Mouse (Mus musculus) megakaryocyte-erythroid progenitor cell, adult 5 weeks (primary cell): ENCODE measurements around the gene Lamtor1. TPM values are rescaled to one million over a fixed set of nuclear protein-coding genes. Genes with fewer than 3 reads are reported as not detected.

Experiments
- polyA plus RNA-seq: library from polyadenylated mRNA; stranded (reverse); fragments of >175 nt; gene quantifications from 2 replicates; pipeline ENCODE4 v1.2.3, GENCODE M21; 2012

Gene Lamtor1
- polyA plus RNA-seq, result 98.1 and 126 TPM in 2 replicates

GRCm38 (mm10) chr7:101905561-101906286 lies at the start of gene Lamtor1:
Gene Lamtor1 (plus strand): TSS chr7:101905904.

GRCm38 (mm10) chr7:101857094-101857493 lies 48.6 kb upstream of the Lamtor1 start, which contains the start of gene Folr2:
Gene Folr2 (minus strand): TSS chr7:101857194.

GRCm38 (mm10) chr7:101863415-101863814 lies 42.3 kb upstream of the Lamtor1 start, which contains the start of gene Anapc15:
Gene Anapc15 (plus strand): TSS chr7:101863715.

DNA sequence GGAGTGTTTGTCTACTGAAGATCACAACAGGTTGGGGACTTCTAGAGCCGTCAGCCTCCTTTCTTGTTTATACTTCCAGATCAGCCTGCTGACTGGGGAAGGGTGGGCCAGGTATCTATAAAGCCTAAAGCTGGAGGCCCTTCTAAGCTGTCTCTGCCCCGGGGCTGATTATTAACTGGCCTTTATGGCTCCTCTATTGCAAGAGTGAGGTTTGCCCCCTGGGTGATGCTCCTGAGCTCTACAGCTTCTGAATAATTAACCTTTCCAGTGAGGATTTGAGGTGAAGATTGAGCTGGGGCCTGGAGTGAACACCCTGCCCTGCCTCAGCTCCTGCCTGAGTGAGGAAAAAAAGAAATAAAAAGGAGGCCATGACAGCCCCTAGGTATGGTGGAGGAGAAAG lies 35.1 kb upstream of the Lamtor1 start, which contains the start of gene Folr1:
TSS of gene Folr1 (minus strand) at position 160 of the 400 bp plus-strand sequence.

GRCm38 (mm10) chr7:101906287-101906681 lies 580 bp downstream of the Lamtor1 start, which contains the start of gene Tomt:
Gene Tomt (minus strand): TSS chr7:101906359.

GRCm38 (mm10) chr7:101933751-101934240 lies 28.1 kb downstream of the Lamtor1 start, which contains the start of the genes Lrrc51 and Numa1:
Gene Lrrc51 (minus strand): TSS chr7:101933895.
Gene Numa1 (plus strand): TSS chr7:101934111.

Other genes with a start within 250 kb of the Lamtor1 start
- gene Clpb, start 242.3 kb upstream of the Lamtor1 start, polyA plus RNA-seq, result 22.5 and 25.8 TPM in 2 replicates
- 0.07 and 0.09 TPM in 2 replicates for gene Phox2a, start 87.6 kb upstream of the Lamtor1 start, polyA plus RNA-seq
- gene Inppl1, start 67.7 kb upstream of the Lamtor1 start, polyA plus RNA-seq, result 11.8 and 13.7 TPM in 2 replicates
- gene Folr2, start 48.7 kb upstream of the Lamtor1 start, polyA plus RNA-seq, result not detected in 2 replicates
- 18.9 and 25.1 TPM in 2 replicates for gene Anapc15, start 42.2 kb upstream of the Lamtor1 start, polyA plus RNA-seq
- gene Folr1, start 35.1 kb upstream of the Lamtor1 start, polyA plus RNA-seq, result 0.10 and 0.11 TPM in 2 replicates
- 0.03 and 0.08 TPM in 2 replicates for gene Tomt, start 455 bp downstream of the Lamtor1 start, polyA plus RNA-seq
- 0.22 TPM in 1 of 2 replicates, not detected in the other for gene Lrrc51, start 28.0 kb downstream of the Lamtor1 start, polyA plus RNA-seq
- gene Numa1, start 28.2 kb downstream of the Lamtor1 start, polyA plus RNA-seq, result 131 and 170 TPM in 2 replicates
- gene Il18bp, start 112.8 kb downstream of the Lamtor1 start, polyA plus RNA-seq, result 7.0 and 11.9 TPM in 2 replicates
- 3.2 and 3.7 TPM in 2 replicates for gene Rnf121, start 159.6 kb downstream of the Lamtor1 start, polyA plus RNA-seq
- 18.2 and 25.0 TPM in 2 replicates for gene Xndc1, start 159.6 kb downstream of the Lamtor1 start, polyA plus RNA-seq
- 0.90 and 1.6 TPM in 2 replicates for gene Xntrpc, start 159.8 kb downstream of the Lamtor1 start, polyA plus RNA-seq
- gene Trpc2, start 177.2 kb downstream of the Lamtor1 start, polyA plus RNA-seq, result 1.0 and 1.4 TPM in 2 replicates
- 0.04 TPM in 1 of 2 replicates, not detected in the other for gene Art1, start 195.8 kb downstream of the Lamtor1 start, polyA plus RNA-seq
- gene Art5, start 203.6 kb downstream of the Lamtor1 start, polyA plus RNA-seq, result 0.36 and 0.67 TPM in 2 replicates
- 0.06 TPM in 1 of 2 replicates, not detected in the other for gene Chrna10, start 210.9 kb downstream of the Lamtor1 start, polyA plus RNA-seq